Mouse (Mus musculus) kidney, postnatal 4 days (tissue): ENCODE data around the gene Hoxc6.

Experiments used
- DNase-seq, 2 experiments: peaks; one replicate each; pipeline ENCODE4 v3.0.0; 2021; ENCODE audit warnings: mixed read lengths in 2 of 2

Hoxc6 gene

GRCm38 (mm10) chr15:102991782-102992181 lies 6.3 kb upstream of the Hoxc6 start:
- no peak for DNase-seq

GRCm38 (mm10) chr15:102992206-102992605 lies 5.9 kb upstream of the Hoxc6 start:
- DNase-seq, result peak in 1 of 2 experiments; percentile 51

- DNase-seq, result no peak
These were observed 5.2 kb upstream of the Hoxc6 start for GRCm38 (mm10) chr15:102992863-102993262.

GRCm38 (mm10) chr15:102996548-102996947 lies 1.5 kb upstream of the Hoxc6 start:
- DNase-seq, result no peak

- peak in 1 of 2 experiments; percentile 57 for DNase-seq
These were observed 626 bp upstream of the Hoxc6 start for GRCm38 (mm10) chr15:102997431-102997830.

- no peak for DNase-seq
These were observed 638 bp downstream of the Hoxc6 start for GRCm38 (mm10) chr15:102998608-102999182.

GRCm38 (mm10) chr15:102999183-102999831 lies 1.2 kb downstream of the Hoxc6 start:
- DNase-seq, result peak; percentile 92 to 96

GRCm38 (mm10) chr15:102999955-103000354 lies 1.9 kb downstream of the Hoxc6 start:
- peak; percentile 64 to 73 for DNase-seq

- peak; percentile 52 to 69 for DNase-seq
These were observed 2.4 kb downstream of the Hoxc6 start for GRCm38 (mm10) chr15:103000501-103000901.

- DNase-seq, result peak in 1 of 2 experiments; percentile 10
These were observed 3.3 kb downstream of the Hoxc6 start for GRCm38 (mm10) chr15:103001370-103001769.

- peak; percentile 68 to 79 for DNase-seq
These were observed 4.1 kb downstream of the Hoxc6 start for GRCm38 (mm10) chr15:103002156-103002555.

GRCm38 (mm10) chr15:103002821-103003448 lies 4.9 kb downstream of the Hoxc6 start:
- DNase-seq, result peak; percentile 66 to 73

GRCm38 (mm10) chr15:103005308-103005707 lies 7.3 kb downstream of the Hoxc6 start:
- DNase-seq, result peak; percentile 71 to 80

- peak; percentile 38 to 64 for DNase-seq
These were observed 7.7 kb downstream of the Hoxc6 start for GRCm38 (mm10) chr15:103005797-103006196.

GRCm38 (mm10) chr15:103006326-103006725 lies 8.3 kb downstream of the Hoxc6 start:
- DNase-seq, result peak; percentile 65 to 67

- peak; percentile 62 to 75 for DNase-seq
These were observed 11.4 kb downstream of the Hoxc6 start for GRCm38 (mm10) chr15:103009265-103010111.

GRCm38 (mm10) chr15:103010112-103010846 lies 12.2 kb downstream of the Hoxc6 start:
- DNase-seq, result peak; percentile 55 to 69

GRCm38 (mm10) chr15:103010847-103011555 lies 12.9 kb downstream of the Hoxc6 start:
- DNase-seq, result peak; percentile 32 to 49

- peak; percentile 68 to 74 for DNase-seq
These were observed 13.9 kb downstream of the Hoxc6 start for GRCm38 (mm10) chr15:103011928-103012486.

GRCm38 (mm10) chr15:103013238-103013984 lies 15.4 kb downstream of the Hoxc6 start:
- DNase-seq, result peak; percentile 74 to 80
